Mouse (Mus musculus): ENCODE results near the gene Cbr4. TPM values are rescaled to one million over a fixed set of nuclear protein-coding genes. Genes with fewer than 3 reads are reported as not detected.

Cbr4 gene
- polyA plus RNA-seq (2014; fragmentation: Illumina TruSeq; extraction: RNeasy Lipid Tissue Mini Kit (QIAGEN cat#74804); ENCODE audit: low read depth, low replicate concordance), result 41.6 TPM

DNA sequence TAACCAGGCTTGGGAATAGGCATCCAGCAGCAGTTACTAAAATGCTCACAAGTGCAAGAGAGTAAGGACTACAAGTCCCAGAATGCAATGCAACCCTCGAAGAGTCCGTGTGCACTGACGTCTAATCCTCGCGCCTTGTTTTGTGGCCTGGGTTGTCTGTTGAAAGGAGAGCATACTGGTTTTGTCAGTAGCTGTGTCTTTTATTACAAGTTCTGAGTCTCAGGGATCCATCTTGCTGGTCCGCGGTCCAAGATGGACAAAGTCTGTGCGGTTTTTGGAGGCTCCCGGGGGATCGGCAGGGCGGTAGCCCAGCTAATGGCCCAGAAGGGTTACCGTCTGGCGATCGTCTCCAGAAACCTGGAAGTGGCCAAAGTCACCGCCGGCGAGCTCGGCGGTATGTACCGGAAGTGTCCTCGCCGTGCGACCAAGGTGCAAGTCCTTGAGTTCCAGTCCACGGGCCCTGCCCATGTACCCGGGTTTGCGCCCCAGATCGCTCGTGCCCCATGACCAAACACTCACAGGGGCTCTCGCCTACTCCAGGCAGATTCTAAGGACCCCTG lies at the start of gene Cbr4:
Gene Cbr4 (plus strand): TSS at position 138 of the 560 bp plus-strand sequence.

All from sigmoid colon, adult 10 weeks (tissue).